Mouse (Mus musculus) T-helper 17 cell (primary cell): ENCODE results near the gene Ints3.

Experiments used
- in situ Hi-C, 2 experiments: fragments of 300-600 bp; cut with MboI, MseI; formaldehyde crosslinking; loops; 1 replicate in 1 of 2; 2 replicates in 1 of 2; pipeline ENCODE4 v1.15.1; 2025; ENCODE audit warnings: high pct_unique_total_duplicates in 2 of 2

Gene Ints3

GRCm38 (mm10) chr3:90433381-90434020 is at the start of gene Ints3:
TSS of gene Ints3 (minus strand) at chr3:90433622.
- in situ Hi-C loops: no loop called here

DNA sequence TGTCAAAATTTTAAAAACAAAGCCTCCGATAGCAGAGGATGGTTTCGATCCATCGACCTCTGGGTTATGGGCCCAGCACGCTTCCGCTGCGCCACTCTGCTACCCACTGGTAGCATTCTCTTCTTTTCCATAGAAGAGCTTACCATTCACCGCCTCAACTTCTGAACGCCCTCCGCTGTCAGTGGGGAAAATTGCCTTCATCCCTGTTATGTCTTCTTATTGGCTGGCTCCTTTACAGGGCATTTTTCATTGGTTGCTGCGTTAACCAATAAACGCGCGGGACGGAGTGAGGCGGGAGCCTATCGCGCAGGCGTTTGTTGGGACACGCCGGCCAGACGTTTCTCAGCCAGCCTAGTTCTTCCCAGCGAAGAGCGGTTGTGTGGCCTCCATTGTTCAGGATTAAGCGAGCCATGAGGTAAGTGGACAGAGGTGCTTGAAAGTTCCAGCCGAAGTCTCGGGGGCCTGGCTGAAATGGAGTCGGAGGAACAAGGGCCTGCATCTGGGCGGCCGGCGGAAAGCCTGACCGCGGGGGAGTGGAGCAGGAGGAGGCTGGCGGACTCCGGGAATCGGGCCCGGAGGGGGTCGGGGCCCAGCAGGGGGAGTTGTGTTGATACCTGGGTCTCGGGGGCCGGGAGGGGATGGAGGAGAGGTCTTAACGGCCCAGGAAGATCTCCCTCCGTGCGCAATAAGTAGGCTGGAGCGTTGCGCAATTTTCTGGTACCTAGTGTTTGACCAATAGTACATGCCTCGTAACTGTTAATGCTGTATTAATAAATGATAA is 42.6 kb upstream of the Ints3 start, which contains the start of gene Ilf2:
Gene Ilf2 (plus strand): TSS at position 296 of the 781 bp plus-strand sequence.
- in situ Hi-C loops: loop anchor here in 1 of 2 experiments (25.0 kb wide), 1 partner anchor 1789 kb away; the partner anchor contains the start of gene Khdc4

DNA sequence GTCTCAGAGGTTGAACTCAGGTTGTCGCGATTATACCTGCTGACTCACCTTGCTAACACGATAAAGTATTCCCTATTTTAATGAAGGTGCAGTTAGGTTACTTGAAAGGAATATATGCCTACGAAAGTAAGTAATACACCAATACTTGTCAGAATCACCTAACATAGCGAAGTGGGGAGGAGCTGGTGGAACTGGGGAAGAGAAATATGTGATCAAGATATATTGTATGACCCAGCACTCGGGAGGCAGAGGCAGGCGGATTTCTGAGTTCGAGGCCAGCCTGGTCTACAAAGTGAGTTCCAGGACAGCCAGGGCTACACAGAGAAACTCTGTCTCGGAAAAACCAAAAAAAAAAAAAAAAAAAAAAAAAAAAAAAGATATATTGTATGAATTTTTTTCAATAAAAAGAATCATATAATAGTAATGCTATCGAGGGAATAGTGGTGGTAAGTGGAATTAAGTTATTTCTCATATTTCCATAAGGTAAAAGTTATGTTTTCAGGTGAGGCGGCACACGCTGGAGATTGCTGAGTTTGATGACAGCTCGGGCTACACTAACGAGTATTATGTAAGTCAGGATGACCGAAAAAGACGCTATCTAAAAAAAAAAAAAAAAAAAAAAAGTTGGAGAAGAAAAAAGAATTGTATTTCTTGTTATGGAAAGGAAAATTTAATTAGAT is 41.9 kb upstream of the Ints3 start:
- in situ Hi-C loops: loop anchor here in 1 of 2 experiments (25.0 kb wide), 1 partner anchor 1788 kb away; the partner anchor contains the start of gene Khdc4

DNA sequence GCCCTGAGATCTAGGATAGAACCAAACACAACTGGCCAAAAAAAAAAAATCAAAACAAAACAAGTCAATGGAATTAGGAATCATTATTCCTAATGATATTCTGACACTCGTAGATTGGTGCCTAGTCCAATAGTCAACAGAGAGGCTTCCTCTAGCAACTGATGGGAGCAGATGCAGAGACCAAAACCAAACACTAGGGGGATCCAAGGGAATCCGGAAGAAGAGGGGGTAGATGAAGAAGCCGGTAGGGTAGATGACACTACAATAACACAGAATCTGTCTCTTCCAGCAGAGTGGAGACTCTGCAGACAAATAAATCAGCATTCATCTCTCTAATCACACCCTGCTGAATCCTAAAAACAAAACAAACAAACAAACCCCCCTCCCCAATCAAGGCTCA is 38.8 kb upstream of the Ints3 start:
- in situ Hi-C loops: no loop called here

GRCm38 (mm10) chr3:90467618-90468300 is 34.3 kb upstream of the Ints3 start:
- in situ Hi-C loops: loop anchor here in 1 of 2 experiments (5.0 kb wide), 1 partner anchor 50 kb away; no protein-coding TSS in a partner anchor

DNA sequence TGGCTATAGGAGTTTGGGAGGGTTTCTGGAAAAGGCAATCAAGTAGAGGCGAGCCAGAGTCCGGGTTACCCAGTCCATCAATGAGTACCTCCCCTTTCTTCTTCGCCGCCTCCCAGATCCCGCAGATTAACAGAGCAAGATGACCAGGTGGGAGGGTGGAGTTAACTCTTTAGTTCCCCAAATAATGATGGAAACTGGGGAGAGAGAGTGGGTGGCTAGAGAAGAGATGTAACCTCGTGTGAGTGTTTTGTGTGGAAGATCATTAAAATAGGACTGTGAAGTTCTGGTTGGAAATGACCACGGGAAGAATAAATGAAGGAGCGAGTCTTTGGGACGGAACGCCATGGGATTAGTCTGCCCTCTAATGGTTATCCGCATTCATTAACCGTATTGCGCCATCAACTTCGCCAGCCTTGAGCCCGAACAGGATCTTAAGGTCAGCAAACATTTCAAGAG is 32.9 kb upstream of the Ints3 start:
- in situ Hi-C loops: loop anchor here in 1 of 2 experiments (5.0 kb wide), 1 partner anchor 49 kb away; no protein-coding TSS in a partner anchor

GRCm38 (mm10) chr3:90465686-90466310 is 32.4 kb upstream of the Ints3 start, which contains the start of gene Npr1:
TSS of gene Npr1 (minus strand) at chr3:90465866.
- in situ Hi-C loops: loop anchor here in 1 of 2 experiments (5.0 kb wide), 1 partner anchor 48 kb away; no protein-coding TSS in a partner anchor

- in situ Hi-C loops: loop anchor here in 1 of 2 experiments (5.0 kb wide), 1 partner anchor 48 kb away; no protein-coding TSS in a partner anchor
These were observed 31.8 kb upstream of the Ints3 start for GRCm38 (mm10) chr3:90465081-90465685.

DNA sequence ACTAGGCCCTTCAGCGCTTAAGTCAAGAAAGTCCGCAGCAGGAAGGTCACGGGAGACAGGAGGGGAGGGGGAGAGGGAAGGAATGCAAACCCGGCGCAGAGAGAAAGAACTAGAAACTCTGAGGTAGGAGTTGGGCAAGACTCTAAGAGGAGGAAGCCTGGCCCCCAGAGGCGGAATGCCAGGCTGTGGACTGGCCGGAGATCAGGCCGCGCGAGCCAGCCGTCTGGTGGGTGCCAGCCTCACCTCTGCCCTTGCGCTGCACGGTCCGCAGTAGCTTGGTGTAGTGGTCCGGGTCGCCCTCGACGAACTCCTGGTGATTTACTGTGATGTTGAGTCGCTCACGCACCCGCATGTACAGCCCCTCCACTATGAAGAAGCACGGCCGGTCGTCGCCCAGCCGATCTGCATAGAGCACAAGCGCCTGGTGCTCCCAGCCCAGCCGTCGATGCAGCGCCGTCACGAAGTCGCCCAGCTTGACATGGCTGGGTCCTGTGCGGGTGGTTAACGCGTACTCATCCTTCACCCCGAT is 31.2 kb upstream of the Ints3 start:
- in situ Hi-C loops: loop anchor here (5.0 kb wide), 1 partner anchor 47 kb away; no protein-coding TSS in a partner anchor

GRCm38 (mm10) chr3:90462579-90462978 is 29.2 kb upstream of the Ints3 start:
- in situ Hi-C loops: loop anchor here in 1 of 2 experiments (5.0 kb wide), 1 partner anchor 45 kb away; no protein-coding TSS in a partner anchor

DNA sequence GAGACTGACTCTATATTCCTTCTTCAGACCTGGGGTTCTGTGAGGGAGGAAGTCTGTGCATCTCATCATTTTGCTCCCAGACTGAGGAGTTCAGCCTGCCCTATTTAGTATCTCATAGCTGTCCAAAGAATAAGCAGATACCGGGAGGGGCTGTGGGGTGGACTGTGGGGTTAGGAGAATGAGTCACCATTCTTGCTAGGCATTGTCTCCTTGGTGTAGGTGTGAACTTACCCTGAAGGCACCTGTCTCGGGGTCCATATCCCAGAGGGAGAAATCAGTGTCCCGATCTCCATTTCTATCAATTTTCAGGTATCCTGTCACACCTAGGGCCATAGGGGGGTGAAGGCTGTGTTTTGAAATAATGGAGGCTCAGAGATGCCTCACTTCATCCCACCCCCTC is 28.5 kb upstream of the Ints3 start:
- in situ Hi-C loops: loop anchor here in 1 of 2 experiments (5.0 kb wide), 1 partner anchor 45 kb away; no protein-coding TSS in a partner anchor

GRCm38 (mm10) chr3:90460315-90460714 is 26.9 kb upstream of the Ints3 start:
- in situ Hi-C loops: loop anchor here in 1 of 2 experiments (5.0 kb wide), 1 partner anchor 43 kb away; no protein-coding TSS in a partner anchor

DNA sequence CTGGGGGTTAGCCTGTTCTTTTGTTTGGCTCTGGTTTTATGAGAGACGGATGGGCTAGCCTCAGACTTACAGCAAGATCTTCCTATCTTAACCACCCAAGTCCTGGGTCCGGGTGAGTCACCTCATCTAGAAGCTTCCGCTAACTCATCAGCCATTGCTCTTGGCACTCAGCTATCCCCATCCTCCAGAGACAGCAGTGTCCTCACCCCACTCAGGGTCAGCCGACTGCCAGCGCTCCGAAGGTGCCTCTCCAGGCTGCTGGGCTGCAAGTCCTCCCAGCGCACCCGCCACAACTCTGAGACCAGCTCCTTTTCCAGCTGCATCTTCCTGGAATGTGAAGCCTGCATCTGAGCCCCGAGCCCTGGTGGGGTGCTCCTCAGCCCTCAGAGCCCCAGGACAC is 26.3 kb upstream of the Ints3 start:
- in situ Hi-C loops: loop anchor here in 1 of 2 experiments (5.0 kb wide), 1 partner anchor 42 kb away; no protein-coding TSS in a partner anchor

DNA sequence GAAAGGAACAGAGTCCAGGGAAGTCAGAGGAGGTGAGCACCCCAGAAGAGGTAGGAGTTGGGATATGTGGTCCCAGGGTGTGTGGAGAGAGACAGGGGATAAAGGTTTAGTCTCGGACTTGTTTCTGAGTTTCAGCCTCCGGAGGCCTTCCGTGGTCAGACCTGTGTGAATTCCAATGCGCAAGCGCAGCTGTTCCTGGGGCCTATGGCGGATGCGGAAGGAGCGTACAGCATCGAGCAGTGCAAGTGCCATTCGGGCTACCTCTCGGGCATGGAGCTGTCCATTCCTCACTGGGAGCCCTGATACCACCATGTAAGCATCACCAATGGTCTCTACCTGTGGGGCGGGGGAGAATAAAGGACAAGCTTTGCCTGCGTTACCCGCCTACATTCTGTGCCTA is 21.5 kb upstream of the Ints3 start:
- in situ Hi-C loops: no loop called here

- in situ Hi-C loops: no loop called here
These were observed 18.1 kb upstream of the Ints3 start for GRCm38 (mm10) chr3:90451396-90452095.

GRCm38 (mm10) chr3:90450874-90451273 is 17.5 kb upstream of the Ints3 start:
- in situ Hi-C loops: no loop called here

GRCm38 (mm10) chr3:90448626-90449025 is 15.2 kb upstream of the Ints3 start:
- in situ Hi-C loops: no loop called here

DNA sequence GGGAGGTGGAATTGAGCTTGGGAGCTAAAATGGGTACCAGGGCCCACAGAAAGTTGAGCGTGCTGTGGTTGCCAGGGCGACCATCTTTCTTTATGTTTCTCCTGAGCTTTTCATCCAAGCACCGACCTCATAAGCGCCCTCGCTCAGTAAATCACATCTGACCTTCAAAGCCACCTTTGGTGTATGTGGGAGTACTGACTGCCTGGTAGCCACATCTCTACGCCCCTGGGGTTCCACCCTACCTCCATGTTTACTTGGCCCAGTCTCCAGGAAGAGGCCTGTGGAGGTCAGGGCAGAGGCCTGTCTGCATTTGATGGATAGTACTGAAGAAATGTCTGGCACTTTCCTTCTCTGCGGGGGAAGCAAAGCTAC is 13.7 kb upstream of the Ints3 start:
- in situ Hi-C loops: no loop called here
